Mouse (Mus musculus) forebrain, embryonic 10.5 days (tissue): ENCODE results near the gene Fam84b. TPM values are rescaled to one million over a fixed set of nuclear protein-coding genes. Genes with fewer than 3 reads are reported as not detected.

ENCODE experiments used
- polyA plus RNA-seq: library from polyadenylated mRNA; unstranded; fragments of >200 nt; fragmentation: Nextera tagmentation; extraction: Ambion mirVana; gene quantifications from 2 replicates; pipeline ENCODE4 v1.2.1, GENCODE M21; 2016

The Fam84b gene
- polyA plus RNA-seq, 1 experiment from 2014 or later: 23.5 TPM

Other genes starting within 250 kb of the Fam84b start
- gene A1bg, start 69.2 kb upstream of the Fam84b start, polyA plus RNA-seq: not detected in 2 replicates